Mouse (Mus musculus): ENCODE results near the gene Inhbc. TPM values are rescaled to one million over a fixed set of nuclear protein-coding genes. Genes with fewer than 3 reads are reported as not detected.
"Not testable (repeated sequence)": the region's sequence is repeated elsewhere in the genome, so short reads cannot be mapped to it uniquely, and the experiment has no call there.

Inhbc gene
- total RNA-seq, 1 experiment from 2014 or later: not detected

DNA sequence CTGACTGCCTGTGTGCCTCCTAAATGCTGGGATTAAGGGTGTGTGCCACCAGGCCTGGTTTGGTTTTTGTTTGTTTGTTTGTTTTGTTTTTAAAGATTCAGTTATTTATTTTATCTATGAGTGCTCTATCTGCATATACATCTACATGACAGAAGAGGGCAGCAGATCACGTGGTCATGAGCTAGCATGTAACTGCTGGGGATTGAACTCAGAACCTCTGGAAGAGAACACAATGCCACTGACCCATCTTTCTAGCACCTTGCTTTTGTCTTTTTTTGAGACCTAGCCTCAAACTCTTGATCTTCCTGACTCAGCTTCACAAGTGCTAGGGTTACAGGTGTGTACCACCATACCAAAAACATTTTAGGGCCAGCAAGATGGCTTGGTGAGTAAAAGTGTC, 35.0 kb downstream of the Inhbc start:
- ATAC-seq (ENCODE audit: extremely low read depth, insufficient number of reproducible peaks, low FRiP score, poor library complexity, severe bottlenecking): no peak

DNA sequence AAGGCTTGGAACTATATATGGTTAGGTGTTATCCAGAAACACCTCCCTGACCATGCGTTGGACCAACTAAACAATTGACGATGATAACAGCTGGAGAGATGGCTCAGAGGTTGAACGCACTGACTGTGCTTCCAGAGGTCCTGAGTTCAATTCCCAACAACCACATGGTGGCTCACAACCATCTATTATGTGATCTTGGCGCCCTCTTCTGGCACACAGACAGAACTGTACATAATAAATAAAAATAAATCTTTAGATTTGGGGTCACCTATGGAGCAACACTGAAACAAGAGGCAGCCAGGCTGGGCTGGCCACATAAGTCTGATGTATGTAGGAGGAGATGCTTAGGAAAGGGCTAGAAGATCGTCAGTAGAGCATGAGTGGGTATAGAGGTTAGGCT, 37.1 kb downstream of the Inhbc start:
- peak; percentile 17; the same call in 1 of the 2 replicates for ATAC-seq (ENCODE audit: extremely low read depth, insufficient number of reproducible peaks, low FRiP score, poor library complexity, severe bottlenecking)

DNA sequence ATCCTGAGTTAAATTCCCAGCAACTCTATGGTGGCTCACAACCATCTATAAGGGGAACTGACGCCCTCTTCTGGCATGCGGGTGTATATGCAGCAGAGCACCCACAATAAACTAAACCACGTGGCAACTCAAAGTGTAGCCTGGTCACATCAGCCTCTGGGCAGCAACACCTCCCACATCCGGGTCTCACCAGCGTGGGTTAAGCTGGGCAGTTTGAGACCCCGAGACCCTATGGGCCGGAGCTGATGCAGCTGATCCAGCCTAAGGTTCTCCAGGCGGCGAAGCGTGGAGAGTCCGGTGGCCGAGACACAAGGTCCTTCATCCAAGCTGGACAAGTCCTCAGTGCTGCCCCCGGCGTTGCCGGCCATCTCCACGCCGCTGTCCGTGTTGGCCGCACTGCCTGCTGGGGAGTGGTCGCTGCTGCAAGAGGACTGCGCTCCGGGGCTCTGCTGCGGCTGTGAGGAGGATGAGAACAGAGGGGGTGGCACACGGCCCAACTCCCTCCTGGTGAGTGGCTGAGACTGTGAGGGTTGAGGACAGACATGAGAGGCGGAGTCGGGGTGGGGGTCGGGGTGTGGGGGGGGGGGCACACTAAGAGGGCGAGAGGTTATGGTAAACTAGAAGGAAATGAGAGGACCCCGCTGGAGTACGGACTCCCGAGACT, 37.9 kb downstream of the Inhbc start:
- no peak for ATAC-seq (ENCODE audit: extremely low read depth, insufficient number of reproducible peaks, low FRiP score, poor library complexity, severe bottlenecking)

DNA sequence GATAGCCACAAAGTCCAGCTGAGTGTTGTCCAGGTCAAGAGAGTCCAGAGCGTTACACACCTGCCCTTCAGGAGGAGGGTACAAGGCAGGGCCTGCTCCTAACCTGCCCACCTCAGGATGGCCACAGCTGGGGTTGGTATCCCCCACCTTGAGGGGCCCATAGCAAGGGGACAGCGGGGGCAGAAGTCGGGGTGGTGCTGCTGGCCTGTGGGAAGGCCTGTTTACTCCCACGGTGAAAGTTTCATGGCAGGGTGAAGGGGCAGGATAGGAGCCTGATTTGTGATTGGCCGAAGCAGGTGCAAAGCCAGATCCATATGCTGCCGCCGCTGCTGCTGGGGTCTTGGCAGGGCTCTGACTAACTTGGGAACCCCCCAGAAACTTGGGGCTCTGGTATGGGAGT, 40.0 kb downstream of the Inhbc start:
- no peak for ATAC-seq (ENCODE audit: extremely low read depth, insufficient number of reproducible peaks, low FRiP score, poor library complexity, severe bottlenecking)

DNA sequence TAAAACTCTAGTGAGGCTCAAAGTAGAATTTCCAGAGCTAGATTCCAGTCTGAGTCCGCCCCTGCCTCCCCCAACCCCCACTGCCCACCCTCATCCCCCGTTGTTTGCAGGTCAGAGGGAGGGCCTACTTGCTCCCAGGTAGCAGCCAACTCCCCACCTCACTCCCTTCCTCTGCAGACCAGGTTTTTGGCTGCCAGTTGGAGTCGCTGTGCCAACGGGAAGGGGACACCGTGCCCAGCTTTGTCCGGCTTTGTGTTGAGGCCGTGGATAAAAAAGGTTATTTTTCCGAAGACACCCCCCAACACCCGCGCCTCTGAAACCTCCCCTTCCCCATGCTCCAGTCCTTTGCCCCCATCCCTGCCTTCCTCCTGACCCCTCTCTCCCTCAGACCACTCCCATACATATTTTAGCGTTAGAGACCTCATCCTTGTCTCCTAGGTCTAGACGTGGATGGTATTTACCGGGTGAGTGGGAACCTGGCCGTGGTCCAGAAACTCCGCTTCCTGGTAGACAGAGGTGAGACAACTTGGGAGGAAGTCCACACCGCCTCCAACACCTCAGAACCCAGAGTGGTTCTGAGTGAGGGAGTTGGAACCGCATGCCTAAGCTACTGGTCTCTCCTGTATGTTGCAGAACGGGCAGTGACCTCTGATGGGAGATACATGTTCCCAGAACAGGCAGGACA, 42.6 kb downstream of the Inhbc start:
- no peak for ATAC-seq (ENCODE audit: extremely low read depth, insufficient number of reproducible peaks, low FRiP score, poor library complexity, severe bottlenecking)

- ATAC-seq (ENCODE audit: extremely low read depth, insufficient number of reproducible peaks, low FRiP score, poor library complexity, severe bottlenecking): no peak
Measured at GRCm38 (mm10) chr10:127326828-127327227, 43.4 kb downstream of the Inhbc start.

GRCm38 (mm10) chr10:127326017-127326801, 44.0 kb downstream of the Inhbc start:
- no peak for ATAC-seq (ENCODE audit: extremely low read depth, insufficient number of reproducible peaks, low FRiP score, poor library complexity, severe bottlenecking)

GRCm38 (mm10) chr10:127325454-127326016, 44.7 kb downstream of the Inhbc start:
- no peak for ATAC-seq (ENCODE audit: extremely low read depth, insufficient number of reproducible peaks, low FRiP score, poor library complexity, severe bottlenecking)

DNA sequence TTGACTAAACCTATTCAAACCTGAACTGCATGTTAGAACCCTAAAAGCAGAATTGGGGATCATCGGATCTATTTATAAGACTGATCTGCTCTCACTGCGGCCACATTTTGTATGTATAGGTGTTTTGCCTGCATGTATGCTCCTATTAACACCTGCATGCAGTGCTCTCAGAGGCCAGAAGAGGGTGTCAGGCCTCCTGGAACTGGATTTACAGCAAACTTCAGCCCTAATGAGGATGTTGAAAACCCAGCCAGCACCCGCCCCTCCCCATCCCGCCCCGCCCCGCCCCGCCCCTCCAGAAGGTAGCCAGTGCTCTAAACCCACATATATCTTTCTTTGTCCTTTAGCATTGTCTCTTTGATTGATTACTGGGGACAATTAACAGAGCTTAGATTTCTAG, 45.7 kb downstream of the Inhbc start:
- ATAC-seq (ENCODE audit: extremely low read depth, insufficient number of reproducible peaks, low FRiP score, poor library complexity, severe bottlenecking): peak; percentile 84

DNA sequence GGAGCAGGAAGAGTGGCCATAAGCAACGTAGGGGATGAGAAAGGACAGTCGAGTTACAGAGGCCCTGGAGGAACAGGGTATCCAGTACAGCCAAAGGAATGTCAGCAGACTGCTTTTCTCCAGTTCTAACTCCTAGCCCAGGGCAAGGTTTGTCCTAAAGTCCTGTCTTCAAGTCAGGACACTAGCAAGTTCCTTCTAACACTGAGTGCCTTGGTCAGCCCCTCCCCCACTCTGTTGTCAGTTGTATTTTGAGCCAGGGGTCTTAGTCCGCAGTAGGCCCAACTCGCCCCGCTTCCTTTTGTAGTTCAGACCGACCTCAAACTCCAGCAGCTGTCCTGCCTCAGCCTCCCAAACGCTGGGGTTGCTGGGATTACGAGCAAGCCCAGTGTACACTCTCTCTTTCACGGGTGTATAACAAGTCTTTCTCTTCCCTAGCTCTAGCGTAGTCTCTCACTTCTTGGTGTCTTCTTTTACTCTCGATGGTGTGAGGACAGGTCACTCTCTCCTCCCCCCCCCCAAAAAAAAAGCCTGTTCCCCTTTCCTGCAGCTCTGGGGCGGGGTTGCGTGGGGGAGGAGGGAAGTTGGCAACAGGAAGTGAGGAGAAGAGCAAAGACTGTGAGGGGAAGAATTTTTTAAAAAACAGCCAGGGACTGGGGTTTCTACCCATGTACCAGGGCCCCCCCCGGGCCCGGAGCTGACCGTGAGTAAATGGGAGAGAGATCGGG, 46.9 kb downstream of the Inhbc start:
- ATAC-seq (ENCODE audit: extremely low read depth, insufficient number of reproducible peaks, low FRiP score, poor library complexity, severe bottlenecking): peak; percentile 67

DNA sequence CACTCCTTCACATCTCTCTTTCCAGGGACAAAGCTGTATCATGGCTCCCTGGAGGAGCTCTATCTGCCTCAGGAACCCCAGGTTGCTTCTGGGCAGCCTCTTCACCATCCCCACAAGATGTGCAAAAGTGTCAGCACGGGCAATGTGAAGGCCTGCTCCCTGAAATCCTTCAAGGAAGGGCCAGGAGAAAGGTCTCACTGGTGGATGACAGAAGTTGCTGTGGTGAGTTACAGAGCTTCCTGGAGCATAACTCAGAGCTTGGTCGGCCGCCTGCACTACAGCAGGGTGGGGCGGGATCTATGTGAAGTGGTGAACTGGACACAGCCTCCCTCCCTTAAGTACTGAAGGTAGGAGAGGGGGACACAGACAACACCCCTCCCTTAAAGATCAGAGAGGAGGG, 47.6 kb downstream of the Inhbc start:
- no peak for ATAC-seq (ENCODE audit: extremely low read depth, insufficient number of reproducible peaks, low FRiP score, poor library complexity, severe bottlenecking)

DNA sequence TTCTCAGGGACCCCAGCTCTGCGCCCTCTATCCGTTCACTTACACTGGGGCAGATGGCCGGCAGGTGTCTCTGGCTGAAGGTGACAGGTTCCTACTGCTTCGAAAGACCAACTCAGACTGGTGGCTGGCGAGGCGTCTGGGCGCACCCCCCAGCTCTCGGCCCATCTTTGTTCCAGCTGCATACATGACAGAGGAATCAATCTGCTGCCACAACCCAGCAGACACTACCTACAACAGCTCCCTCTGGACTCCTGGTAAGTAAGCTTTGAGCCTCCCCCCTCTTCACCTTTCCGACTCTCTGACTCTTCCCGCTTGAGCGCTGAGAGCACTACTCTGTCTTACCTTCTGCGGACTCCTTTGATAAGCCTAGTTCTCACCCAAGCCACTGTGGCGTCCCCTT, 48.1 kb downstream of the Inhbc start:
- ATAC-seq (ENCODE audit: extremely low read depth, insufficient number of reproducible peaks, low FRiP score, poor library complexity, severe bottlenecking): no peak

GRCm38 (mm10) chr10:127321621-127322020, 48.6 kb downstream of the Inhbc start, which contains the start of gene Arhgap9:
Gene Arhgap9 (plus strand): TSS chr10:127321964.
- peak; percentile 40; the same call in 1 of the 2 replicates for ATAC-seq (ENCODE audit: extremely low read depth, insufficient number of reproducible peaks, low FRiP score, poor library complexity, severe bottlenecking)

GRCm38 (mm10) chr10:127319969-127320368, 50.3 kb downstream of the Inhbc start:
- no peak for ATAC-seq (ENCODE audit: extremely low read depth, insufficient number of reproducible peaks, low FRiP score, poor library complexity, severe bottlenecking)

GRCm38 (mm10) chr10:127318009-127318408, 52.2 kb downstream of the Inhbc start:
- ATAC-seq (ENCODE audit: extremely low read depth, insufficient number of reproducible peaks, low FRiP score, poor library complexity, severe bottlenecking): no peak

DNA sequence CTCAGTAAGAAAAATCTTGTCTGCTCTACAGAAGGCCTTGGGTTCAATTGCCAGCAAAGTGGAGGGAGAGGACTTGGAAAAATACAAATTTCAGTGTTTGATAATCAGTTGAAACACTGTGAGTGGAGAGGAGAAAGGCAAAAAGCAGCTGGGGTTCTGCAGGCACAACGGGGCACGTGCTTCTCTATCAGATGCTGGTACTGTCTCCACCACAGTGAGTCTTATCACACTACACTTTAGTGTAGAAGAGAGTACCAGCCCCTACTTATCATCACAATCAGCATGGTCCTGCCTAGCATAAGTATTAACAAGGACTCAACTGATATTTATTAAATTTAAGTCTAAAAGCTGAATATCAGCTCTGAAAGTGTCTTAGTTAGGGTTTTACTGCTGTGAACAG, 53.0 kb downstream of the Inhbc start:
- no peak for ATAC-seq (ENCODE audit: extremely low read depth, insufficient number of reproducible peaks, low FRiP score, poor library complexity, severe bottlenecking)

DNA sequence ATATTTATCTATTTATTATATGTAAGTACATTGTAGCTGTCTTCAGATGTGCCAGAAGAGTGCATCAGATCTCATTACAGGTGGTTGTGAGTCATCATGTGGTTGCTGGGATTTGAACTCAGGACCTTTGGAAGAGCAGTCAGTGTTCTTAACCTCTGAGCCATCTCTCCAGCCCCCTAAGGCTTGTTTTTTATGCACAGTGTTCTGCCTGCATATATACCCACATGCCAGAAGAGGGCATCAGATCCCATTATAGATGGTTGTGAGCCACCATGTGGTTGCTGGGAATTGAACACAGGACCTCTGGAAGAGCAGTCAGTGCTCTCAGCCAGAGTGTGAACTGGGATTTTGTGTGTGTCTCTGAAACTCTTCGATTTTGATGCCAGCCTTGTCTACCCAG, 55.3 kb downstream of the Inhbc start:
- ATAC-seq (ENCODE audit: extremely low read depth, insufficient number of reproducible peaks, low FRiP score, poor library complexity, severe bottlenecking): not testable (repeated sequence)

DNA sequence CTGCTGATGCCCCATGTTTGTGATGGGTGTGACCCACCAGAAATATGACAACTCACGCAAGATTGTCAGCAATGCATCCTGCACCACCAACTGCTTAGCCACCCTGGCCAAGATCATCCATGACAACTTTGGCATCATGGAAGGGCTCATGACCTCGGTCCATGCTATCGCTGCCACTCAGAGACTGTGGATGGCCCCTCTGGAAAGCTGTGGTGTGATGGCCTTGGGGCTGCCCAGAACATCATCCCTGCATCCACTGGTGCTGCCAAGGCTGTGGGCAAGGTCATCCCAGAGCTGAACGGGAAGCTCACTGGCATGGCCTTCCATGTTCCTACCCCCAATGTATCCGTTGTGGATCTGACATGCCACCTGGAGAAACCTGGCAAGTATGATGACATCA, 56.7 kb downstream of the Inhbc start:
- ATAC-seq (ENCODE audit: extremely low read depth, insufficient number of reproducible peaks, low FRiP score, poor library complexity, severe bottlenecking): not testable (repeated sequence)

GRCm38 (mm10) chr10:127312858-127313257, 57.4 kb downstream of the Inhbc start:
- no peak for ATAC-seq (ENCODE audit: extremely low read depth, insufficient number of reproducible peaks, low FRiP score, poor library complexity, severe bottlenecking)

Data from neutrophil, adult 5-6 weeks (primary cell).